Mouse (Mus musculus) limb, embryonic 13.5 days (tissue): ENCODE measurements around the gene Strap. TPM values are rescaled to one million over a fixed set of nuclear protein-coding genes. Genes with fewer than 3 reads are reported as not detected.

Source experiments
- ATAC-seq: fragments of 200-750 bp; cut with Nextera tagmentation; 2 replicates; pipeline ENCODE4 v1.8.0; 2017; ENCODE audit warnings: low read depth, moderate number of reproducible peaks, moderate TSS enrichment; ENCODE audit not compliant: low FRiP score
- H3K27ac ChIP-seq: fragments of 300-500 bp; sonication (generic); 2 replicates; pipeline ENCODE4 v1.5.1; 2015; ENCODE audit warnings: inconsistent platforms, mild to moderate bottlenecking, moderate library complexity
- H3K27me3 ChIP-seq: fragments of 300-500 bp; sonication (generic); 2 replicates; pipeline ENCODE4 v1.6.1; 2015; ENCODE audit warnings: mild to moderate bottlenecking, inconsistent platforms
- H3K36me3 ChIP-seq: fragments of 300-500 bp; sonication (generic); 2 replicates; pipeline ENCODE4 v1.6.1; 2015; ENCODE audit warnings: inconsistent platforms, mild to moderate bottlenecking, moderate library complexity
- H3K4me1 ChIP-seq: fragments of 300-500 bp; sonication (generic); 2 replicates; pipeline ENCODE4 v1.6.1; 2015; ENCODE audit warnings: inconsistent platforms
- H3K4me2 ChIP-seq: fragments of 300-500 bp; sonication (generic); replicated peaks from 2 replicates; pipeline ENCODE4 v1.6.1; 2015; ENCODE audit warnings: inconsistent platforms, mild to moderate bottlenecking, moderate library complexity
- H3K4me3 ChIP-seq: fragments of 300-500 bp; sonication (generic); 2 replicates; pipeline ENCODE4 v1.5.1; 2015; ENCODE audit warnings: moderate library complexity, mild to moderate bottlenecking, inconsistent platforms
- H3K9ac ChIP-seq: fragments of 300-500 bp; sonication (generic); 2 replicates; pipeline ENCODE4 v1.6.1; 2015; ENCODE audit warnings: mild to moderate bottlenecking, inconsistent platforms
- H3K9me3 ChIP-seq: fragments of 300-500 bp; sonication (generic); 2 replicates; pipeline ENCODE4 v1.6.1; 2016; ENCODE audit warnings: inconsistent platforms
- WGBS: fragments of 180-500 bp; shearing (Covaris S2); methylation state at CpG from one replicate; pipeline ENCODE4 v1.1.7; 2015; 5-methylcytosine and 5-hydroxymethylcytosine counted together
- polyA plus RNA-seq: library from polyadenylated mRNA; unstranded; fragments of >200 nt; fragmentation: Nextera tagmentation; extraction: Ambion mirVana; gene quantifications from 2 replicates; pipeline ENCODE4 v1.2.1, GENCODE M21; 2015

Gene Strap
- polyA plus RNA-seq, 1 experiment from 2014 or later = 185 TPM

DNA sequence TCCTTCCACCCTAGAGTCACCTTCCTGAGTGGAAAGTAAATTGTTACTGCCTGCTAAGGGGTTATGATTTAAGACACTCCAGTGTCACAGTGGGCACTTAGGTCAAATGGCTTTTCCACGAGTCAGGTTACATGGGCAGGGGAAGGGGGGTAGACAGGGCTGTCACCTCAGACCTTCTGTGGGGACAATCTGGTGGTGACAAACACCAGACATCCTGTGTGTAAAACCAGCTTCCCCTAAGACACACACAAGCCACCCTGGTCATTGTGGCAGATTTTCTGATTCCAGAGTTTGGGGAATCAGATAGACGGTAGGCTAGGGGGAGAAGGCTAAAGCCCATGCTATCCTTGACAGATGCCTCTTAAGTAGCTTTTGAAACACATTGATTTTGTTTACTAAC lies 60.6 kb downstream of the Strap start:
- H3K9me3 ChIP-seq = peaks cover 10% of the 10 kb centered on the region
- no peak overlapping the region for H3K4me3 ChIP-seq
- H3K27ac ChIP-seq = no peak overlapping the region
- no peak overlapping the region for H3K9ac ChIP-seq
- 19% methylated on average over 2 of the region's 2 CpGs for whole genome bisulfite sequencing
- peaks cover 18% of the 10 kb centered on the region for H3K36me3 ChIP-seq
- H3K27me3 ChIP-seq = no peaks in the 10 kb centered on the region
- no peak for ATAC-seq
- no peaks in the 10 kb centered on the region for H3K4me1 ChIP-seq
- H3K4me2 ChIP-seq = no peak overlapping the region

DNA sequence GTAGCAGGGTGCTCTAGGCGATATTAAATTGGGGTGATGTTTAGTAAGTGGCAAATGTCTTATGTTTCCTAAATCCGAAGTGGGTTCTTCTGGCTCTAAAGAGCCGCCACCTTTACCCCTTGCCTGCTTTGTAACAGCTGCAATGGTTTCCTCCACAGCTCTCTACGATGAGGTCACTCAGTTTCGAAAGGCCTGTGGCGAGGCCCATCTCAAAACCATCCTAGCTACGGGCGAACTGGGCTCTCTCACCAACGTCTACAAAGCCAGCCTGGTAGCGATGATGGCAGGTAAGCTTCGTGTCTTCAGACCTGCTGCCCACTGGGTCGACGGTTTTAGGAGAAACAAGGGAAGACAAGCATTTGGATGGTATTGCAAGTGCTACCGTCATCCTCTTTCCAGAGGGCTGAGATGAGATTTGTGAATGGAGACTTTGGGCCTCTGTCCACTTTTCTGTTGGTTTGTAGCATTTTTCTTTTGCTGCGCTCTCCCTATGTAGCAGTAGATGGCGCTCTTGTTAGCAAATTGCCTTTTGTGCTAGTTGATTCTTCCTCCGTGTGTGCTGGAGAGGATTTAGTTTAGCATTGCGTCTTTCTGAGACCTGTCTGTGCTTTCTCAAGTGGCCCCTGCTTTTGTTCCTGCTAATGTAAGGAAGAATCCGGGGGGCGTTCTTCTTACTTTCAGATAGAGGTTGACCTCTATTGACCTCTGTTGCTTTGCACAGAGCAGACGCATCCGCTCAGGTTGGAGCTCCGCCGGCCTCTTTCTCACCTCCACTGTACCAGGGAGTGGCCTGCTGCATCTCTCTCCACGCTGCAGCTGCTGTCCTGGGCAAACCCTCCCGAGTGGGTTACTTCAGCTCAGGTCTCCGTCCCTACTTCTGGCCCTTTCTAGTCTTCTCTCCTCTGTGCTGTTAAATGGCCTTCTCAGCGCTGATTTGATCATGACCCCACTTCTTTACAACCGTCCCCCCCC lies 62.0 kb downstream of the Strap start:
- no peak overlapping the region for H3K9ac ChIP-seq
- H3K9me3 ChIP-seq = peaks cover 15% of the 10 kb centered on the region
- no peak overlapping the region for H3K4me2 ChIP-seq
- no peak for ATAC-seq
- peaks cover 22% of the 10 kb centered on the region for H3K36me3 ChIP-seq
- H3K27me3 ChIP-seq = no peaks in the 10 kb centered on the region
- H3K4me3 ChIP-seq = no peak overlapping the region
- H3K27ac ChIP-seq = no peak overlapping the region
- no peaks in the 10 kb centered on the region for H3K4me1 ChIP-seq
- WGBS = 66% methylated on average over 29 of the region's 29 CpGs

- H3K9me3 ChIP-seq = peaks cover 15% of the 10 kb centered on the region
- H3K36me3 ChIP-seq = peaks cover 22% of the 10 kb centered on the region
- H3K27me3 ChIP-seq = no peaks in the 10 kb centered on the region
- no peak overlapping the region for H3K27ac ChIP-seq
- no peak overlapping the region for H3K4me2 ChIP-seq
- H3K9ac ChIP-seq = no peak overlapping the region
- peaks cover 14% of the 10 kb centered on the region for H3K4me1 ChIP-seq
- H3K4me3 ChIP-seq = no peak overlapping the region
- no peak for ATAC-seq
- 79% methylated on average over 9 of the region's 9 CpGs for whole genome bisulfite sequencing
Measured at GRCm38 (mm10) chr6:137799253-137799652, 64.4 kb downstream of the Strap start.

Other genes with a start within 250 kb of the Strap start
- 29.2 and 31.9 TPM in 2 replicates for gene Eps8, start 80.2 kb upstream of the Strap start, polyA plus RNA-seq
- 49.0 and 50.9 TPM in 2 replicates for gene Dera, start 19.5 kb downstream of the Strap start, polyA plus RNA-seq